Mouse (Mus musculus) left cerebral cortex, adult 11 months (tissue): ENCODE data around the gene 9130213A22Rik.
A peak's percentile ranks its signal among the peaks of the same experiment; 100 is the strongest.

Experiments
- DNase-seq: peaks from one replicate; pipeline ENCODE4 v3.0.0; 2022; ENCODE audit warnings: low spot score

Gene 9130213A22Rik

DNA sequence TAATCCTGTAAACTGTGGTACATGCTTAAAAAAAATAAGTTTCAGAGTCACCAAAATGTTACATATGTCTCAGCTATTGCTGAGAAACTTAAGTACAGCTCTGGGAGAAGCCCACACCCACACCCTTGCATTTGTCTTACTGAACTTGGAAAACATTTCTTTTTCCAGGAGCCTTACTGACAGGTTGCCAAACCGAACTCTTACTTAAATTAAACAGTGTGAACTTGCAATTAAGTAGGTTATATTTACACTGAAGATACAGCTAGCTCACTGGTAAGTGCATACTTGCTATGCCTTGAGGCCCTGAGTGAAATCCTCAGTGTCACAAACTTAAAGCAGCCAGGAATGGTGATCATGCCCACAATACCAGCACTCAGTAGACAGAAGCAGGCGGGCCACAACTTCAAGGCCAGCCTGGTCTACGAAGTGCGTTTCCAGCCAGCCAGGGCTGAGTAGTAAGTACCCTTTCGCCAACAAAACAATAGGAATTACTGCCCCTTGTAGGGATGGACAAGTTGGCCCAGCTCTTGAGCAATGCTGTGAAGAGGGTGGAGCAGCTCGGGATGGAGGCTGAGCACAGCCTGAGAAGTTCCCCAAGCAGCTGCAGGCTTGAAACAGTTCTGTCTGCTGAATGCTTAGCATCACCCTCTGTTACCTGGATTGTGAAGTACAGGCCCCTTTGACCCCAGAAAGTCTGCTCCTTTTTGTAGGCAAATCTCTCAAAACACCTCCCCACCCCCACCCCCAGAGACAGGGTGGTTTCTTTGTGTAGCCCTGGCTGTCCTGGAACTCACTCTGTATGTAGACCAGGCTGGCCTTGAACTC, 48.2 kb downstream of the 9130213A22Rik start:
- DNase-seq, result no peak

DNA sequence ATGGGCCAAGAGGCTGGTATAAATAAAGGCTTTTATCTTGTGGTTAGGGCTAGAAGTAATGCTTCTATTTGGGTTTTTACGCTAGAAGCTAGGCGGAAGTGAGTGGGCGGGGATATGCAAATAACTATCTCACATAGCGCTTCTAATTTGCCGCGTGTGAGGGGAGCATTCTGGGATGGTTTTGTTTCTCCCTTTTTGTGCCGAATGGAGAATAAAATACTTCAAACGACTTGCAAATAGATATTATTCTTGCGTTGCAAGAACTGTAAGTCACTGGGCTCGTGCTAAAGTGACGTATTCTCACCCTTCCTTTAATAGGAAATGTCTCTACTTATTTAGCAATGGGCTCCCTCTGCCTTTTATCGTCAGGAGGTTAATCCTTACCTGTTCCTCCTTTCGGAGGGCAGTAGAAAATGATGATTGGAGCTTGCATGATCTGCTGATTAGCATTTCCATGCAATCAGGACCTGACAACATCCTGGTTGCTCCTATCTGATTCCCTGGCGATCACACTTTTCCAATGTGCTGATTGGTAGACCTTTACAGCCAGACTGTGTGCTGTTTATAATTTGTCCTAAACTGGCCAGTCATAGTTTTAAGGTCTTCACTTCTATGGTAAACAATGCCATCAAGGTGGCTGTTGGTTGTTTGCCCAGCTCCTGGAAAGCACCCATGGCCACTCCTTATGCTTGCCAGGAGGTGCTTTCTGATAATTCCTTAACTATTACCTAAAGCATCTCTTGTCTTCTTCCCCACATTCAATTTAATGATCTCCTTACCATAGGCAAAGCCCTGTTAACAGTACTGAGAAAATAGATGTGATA, 49.1 kb downstream of the 9130213A22Rik start:
- DNase-seq, result peak; percentile 90

DNA sequence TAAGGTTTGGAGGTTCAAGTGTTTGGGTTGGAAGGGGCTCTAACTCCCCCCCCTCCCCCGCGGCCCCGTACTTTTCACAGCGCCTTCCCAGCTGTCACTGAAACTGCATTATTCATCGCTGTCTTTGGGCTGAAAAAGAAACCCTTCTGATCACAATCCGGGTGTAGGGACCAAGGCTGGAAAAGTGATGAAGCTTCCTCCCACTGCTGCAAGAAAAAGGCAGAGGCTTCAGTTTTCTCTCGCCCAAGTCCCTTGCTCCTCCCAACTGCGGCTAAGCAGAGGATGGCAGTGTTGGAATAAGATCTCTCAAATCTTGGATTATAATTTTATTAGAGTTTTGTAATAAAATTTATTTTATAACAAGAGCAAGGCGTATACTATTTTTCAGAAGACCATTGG, 49.7 kb downstream of the 9130213A22Rik start:
- no peak for DNase-seq

DNA sequence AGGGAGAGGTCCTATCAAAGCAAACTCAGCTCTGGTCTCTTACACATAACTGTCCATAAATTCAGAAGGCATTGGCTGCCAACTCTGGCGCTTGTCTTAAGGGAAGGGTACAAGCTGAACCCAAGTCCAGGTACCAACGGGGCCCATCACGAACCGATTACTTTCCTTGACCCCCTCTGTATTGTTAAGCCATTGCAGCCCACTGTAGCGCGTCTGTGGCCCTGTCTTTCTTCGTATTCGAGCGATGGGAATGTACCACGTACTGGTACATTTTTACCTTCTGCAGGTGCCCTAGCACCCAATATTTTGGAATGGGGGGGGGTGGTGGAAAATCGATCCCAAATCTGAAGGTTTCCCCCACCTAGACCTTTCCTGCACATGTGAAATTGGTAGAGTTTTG, 50.2 kb downstream of the 9130213A22Rik start:
- DNase-seq, result no peak

DNA sequence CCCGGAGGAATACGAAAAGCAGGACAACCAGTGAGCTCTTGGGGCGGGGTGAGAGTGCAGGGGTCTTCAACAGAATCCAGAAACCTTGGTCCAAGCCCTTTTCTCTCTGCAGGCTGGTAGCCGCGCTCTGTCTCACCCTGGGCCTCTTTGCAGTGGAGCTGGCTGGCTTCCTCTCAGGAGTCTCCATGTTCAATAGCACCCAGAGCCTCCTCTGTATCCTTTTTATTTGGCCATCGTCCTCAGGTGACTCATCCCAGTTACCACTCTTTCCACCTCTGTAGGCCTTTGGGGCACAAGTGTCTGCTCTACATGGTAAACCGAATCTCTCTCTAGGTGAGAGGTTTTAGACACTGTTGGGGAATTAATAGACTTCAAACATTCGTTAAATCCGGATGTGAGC, 51.1 kb downstream of the 9130213A22Rik start:
- no peak for DNase-seq

DNA sequence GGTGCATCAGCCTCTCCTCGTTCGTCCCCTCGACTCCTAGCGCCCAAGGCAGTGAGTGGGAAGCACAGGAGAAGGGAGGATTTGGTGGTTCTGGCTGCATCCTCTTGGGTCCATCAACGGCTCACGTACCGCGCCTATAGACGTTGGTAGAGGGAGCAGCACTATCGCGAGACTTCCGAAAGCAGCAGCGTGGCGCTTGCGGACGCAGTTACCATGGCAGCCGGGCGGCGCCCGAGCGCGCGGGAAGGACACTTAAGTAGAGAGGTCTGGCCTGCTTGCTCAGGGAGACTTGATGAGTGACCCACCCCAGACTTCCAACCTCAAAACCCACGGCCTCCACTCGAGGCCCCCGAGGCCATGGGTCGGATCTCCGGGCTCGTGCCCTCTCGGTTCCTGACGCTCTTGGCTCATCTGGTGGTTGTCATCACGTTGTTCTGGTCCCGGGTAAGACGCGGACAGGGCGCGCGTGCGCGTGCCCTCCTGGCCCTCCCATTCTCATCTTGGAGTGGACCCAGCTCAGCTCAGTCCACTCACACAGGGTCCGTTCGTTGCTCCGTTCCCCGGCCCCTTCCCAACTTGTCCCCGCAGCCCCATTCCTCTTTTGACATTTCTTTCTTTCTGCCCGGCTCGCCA, 51.7 kb downstream of the 9130213A22Rik start, which contains the start of gene Tmem107:
Gene Tmem107, plus strand, starts transcription at position 217 of the 633 bp plus-strand sequence.
- peak; percentile 93 for DNase-seq

DNA sequence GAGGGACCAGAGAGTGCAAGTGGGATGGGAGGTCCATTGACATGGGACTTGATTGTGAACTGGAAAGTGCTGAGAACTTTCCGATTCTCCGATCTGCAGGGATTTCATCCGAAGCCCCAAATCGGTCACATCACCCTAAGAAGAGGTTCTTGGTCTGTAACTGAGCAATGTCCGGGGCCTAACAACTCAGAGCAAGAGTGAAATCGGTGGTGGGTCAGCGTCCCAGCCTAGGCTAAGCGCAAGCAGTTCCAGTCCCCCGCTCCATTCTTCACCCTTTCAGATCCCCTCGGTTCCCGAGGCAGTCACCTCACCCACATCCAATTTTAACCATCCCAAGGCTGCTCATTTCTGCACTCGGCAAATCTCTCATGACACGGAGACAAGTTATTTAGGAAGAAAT, 52.3 kb downstream of the 9130213A22Rik start:
- DNase-seq, result no peak
